Mouse (Mus musculus) lung, postnatal 0 days (tissue): ENCODE data around the gene Diaph3.

Experiments used
- CTCF ChIP-seq: IDR thresholded peaks from 2 replicates; pipeline ENCODE4 v1.5.1; 2016; ENCODE audit warnings: antibody characterized with exemption, mild to moderate bottlenecking
- EP300 ChIP-seq: IDR thresholded peaks from 2 replicates; pipeline ENCODE4 v1.6.1; 2016; ENCODE audit warnings: antibody characterized with exemption, mild to moderate bottlenecking, control low read depth

GRCm38 (mm10) chr14:86677015-86677414 is 464.0 kb downstream of the Diaph3 start:
- TF ChIP-seq CTCF (no peak), EP300 (no peak)
